In genomic region chr9:71976034-71976433, GRCm38 (mm10) we compare ENCODE assay signal across 8 mouse cellular contexts.
DNase-seq lines count a peak whose midpoint lies in the region; ATAC-seq and TF ChIP-seq lines count a peak whose summit lies in the region.

No protein-coding gene starts in this region.

- WGBS in intestine, embryonic 15.5 days, result 54% methylated on average over 6 of the region's 6 CpGs
- WGBS in intestine, embryonic 16.5 days, result 39% methylated on average over 6 of the region's 6 CpGs
- 19% methylated on average over 6 of the region's 6 CpGs for WGBS in embryonic facial prominence, embryonic 12.5 days

- no peaks in the 10 kb centered on the region for H3K9me3 ChIP-seq in intestine, embryonic 15.5 days
- no peaks in the 10 kb centered on the region for H3K9me3 ChIP-seq in intestine, embryonic 16.5 days (ENCODE audit: control insufficient read depth, low read length)
- no peaks in the 10 kb centered on the region for H3K9me3 ChIP-seq in embryonic facial prominence, embryonic 12.5 days

- H3K4me2 ChIP-seq in intestine, embryonic 15.5 days (replicated peaks), result no peak overlapping the region
- H3K4me2 ChIP-seq in intestine, embryonic 16.5 days (ENCODE audit: low read depth, low read length), result no peak overlapping the region
- no peak overlapping the region for H3K4me2 ChIP-seq in embryonic facial prominence, embryonic 12.5 days (replicated peaks)

- H3K4me1 ChIP-seq in intestine, embryonic 15.5 days (replicated peaks), result no peaks in the 10 kb centered on the region
- H3K4me1 ChIP-seq in intestine, embryonic 16.5 days (ENCODE audit: control insufficient read depth, insufficient read depth, low read length), result peaks cover 3% of the 10 kb centered on the region
- H3K4me1 ChIP-seq in embryonic facial prominence, embryonic 12.5 days, result peaks cover 20% of the 10 kb centered on the region

- no peak overlapping the region for H3K9ac ChIP-seq in intestine, embryonic 15.5 days
- H3K9ac ChIP-seq in intestine, embryonic 16.5 days (ENCODE audit: low read depth, low read length), result no peak overlapping the region
- no peak overlapping the region for H3K9ac ChIP-seq in embryonic facial prominence, embryonic 12.5 days

- no peak overlapping the region for H3K4me3 ChIP-seq in intestine, embryonic 15.5 days (replicated peaks)
- no peak overlapping the region for H3K4me3 ChIP-seq in intestine, embryonic 16.5 days (ENCODE audit: low read length)
- no peak overlapping the region for H3K4me3 ChIP-seq in embryonic facial prominence, embryonic 12.5 days
- H3K4me3 ChIP-seq in layer of hippocampus, adult 2 months, result 0 out of 2 replicates have a peak overlapping the region, but pooled peaks have one; percentile 20

- peak; percentile 59; the same call in 1 of the 2 replicates for ATAC-seq in intestine, embryonic 15.5 days
- ATAC-seq in intestine, embryonic 16.5 days, result no peak; the same call in 1 of the 2 replicates
- ATAC-seq in embryonic facial prominence, embryonic 12.5 days (ENCODE audit: insufficient number of reproducible peaks, insufficient read depth, low FRiP score, low TSS enrichment), result peak; percentile 86

- H3K27me3 ChIP-seq in intestine, embryonic 15.5 days (replicated peaks), result no peaks in the 10 kb centered on the region
- H3K27me3 ChIP-seq in intestine, embryonic 16.5 days (replicated peaks; ENCODE audit: control insufficient read depth, insufficient read depth, low read length), result no peaks in the 10 kb centered on the region
- H3K27me3 ChIP-seq in embryonic facial prominence, embryonic 12.5 days, result no peaks in the 10 kb centered on the region

- no peak overlapping the region for H3K27ac ChIP-seq in intestine, embryonic 15.5 days
- no peak overlapping the region for H3K27ac ChIP-seq in intestine, embryonic 16.5 days (ENCODE audit: low read length)
- H3K27ac ChIP-seq in embryonic facial prominence, embryonic 12.5 days, result no peak overlapping the region
- H3K27ac ChIP-seq in layer of hippocampus, adult 2 months, result peak overlapping the region; percentile 55

- H3K36me3 ChIP-seq in intestine, embryonic 15.5 days, result no peaks in the 10 kb centered on the region
- H3K36me3 ChIP-seq in intestine, embryonic 16.5 days (ENCODE audit: control insufficient read depth, insufficient read depth, low read length), result no peaks in the 10 kb centered on the region
- no peaks in the 10 kb centered on the region for H3K36me3 ChIP-seq in embryonic facial prominence, embryonic 12.5 days

- DNase-seq in T-cell, adult 2 months (ENCODE audit: low spot score), result peak; percentile 4
- DNase-seq in layer of hippocampus, adult 2 months (ENCODE audit: low spot score in 2 of 2), result peak in 1 of 2 experiments; percentile 27
- DNase-seq in neural tube, embryonic 10.5 days (ENCODE audit: extremely low spot score, low spot score), result peak; percentile 81
- no peak for DNase-seq in ovary, postnatal 10 days (ENCODE audit: low spot score)
- DNase-seq in heart, adult 18-20 months, result no peak

- no peak for TF ChIP-seq CTCF in layer of hippocampus, adult 2 months (conservative IDR thresholded peaks at IDR 0.05)

Comparison
In these comparisons a context has a peak if more than half of its experiments do, and no peak if none do; other contexts are left out.
1. DNase-seq: peak in T-cell, adult 2 months (single experiment) and neural tube, embryonic 10.5 days (single experiment); none in ovary, postnatal 10 days (single experiment) and heart, adult 18-20 months (0 of 2).